Mouse (Mus musculus) mouse embryonic stem cell (cell line): ENCODE results near the gene Aadacl3.

Source experiments
- in situ Hi-C, 2 experiments: fragments of 300-500 bp; cut with MboI; formaldehyde crosslinking; loops; 1 replicate in 1 of 2; 3 replicates in 1 of 2; pipeline ENCODE4 v1.14.3; 2019 to 2020; ENCODE audit warnings: low sequenced_read_pairs in 2 of 2, low pct_unique_long_range_greater_than_20kb in 1 of 2, mixed read lengths in 1 of 2; ENCODE audit not compliant: unreplicated experiment in 1 of 2

The Aadacl3 gene

DNA sequence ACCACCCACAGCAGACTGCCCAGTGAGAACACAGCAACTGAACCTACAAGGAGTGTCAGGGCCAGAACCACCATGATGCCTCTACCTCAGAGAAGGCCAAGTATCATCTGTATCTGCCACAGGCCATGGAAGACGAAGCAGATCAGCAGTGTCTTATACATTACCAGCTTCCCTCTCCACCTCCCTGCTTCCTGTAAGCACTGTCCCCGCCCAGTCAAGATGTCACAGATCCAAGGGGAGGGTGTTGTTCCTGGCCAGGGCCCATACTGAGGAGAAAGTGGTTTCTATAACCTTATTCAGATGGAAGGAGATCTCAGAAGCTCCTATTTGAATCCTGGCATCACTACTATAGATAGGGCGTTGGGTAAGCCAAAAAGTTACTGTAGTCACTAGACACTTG is at the start of gene Aadacl3:
TSS of gene Aadacl3 (minus strand) at position 101 of the 400 bp plus-strand sequence.
- in situ Hi-C loops = no loop called here

DNA sequence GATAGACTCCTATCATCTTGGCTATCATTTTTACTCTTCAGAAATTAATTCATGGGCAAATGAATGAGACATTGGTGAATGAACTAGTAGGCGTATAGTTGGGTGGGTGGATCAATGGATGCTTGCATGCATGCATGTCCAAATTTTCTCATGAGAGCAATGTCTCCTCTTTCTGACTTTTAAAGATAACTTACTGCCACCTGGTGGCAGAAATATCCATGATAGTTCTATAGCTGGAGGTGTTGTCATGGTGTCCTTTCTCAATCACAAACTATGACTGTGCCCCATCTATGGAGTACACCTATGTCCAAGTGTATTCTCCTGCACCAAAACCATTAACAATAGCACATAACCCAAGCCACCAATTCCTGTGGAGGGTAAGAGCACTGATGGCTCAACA is 43.0 kb upstream of the Aadacl3 start:
- in situ Hi-C loops = no loop called here

DNA sequence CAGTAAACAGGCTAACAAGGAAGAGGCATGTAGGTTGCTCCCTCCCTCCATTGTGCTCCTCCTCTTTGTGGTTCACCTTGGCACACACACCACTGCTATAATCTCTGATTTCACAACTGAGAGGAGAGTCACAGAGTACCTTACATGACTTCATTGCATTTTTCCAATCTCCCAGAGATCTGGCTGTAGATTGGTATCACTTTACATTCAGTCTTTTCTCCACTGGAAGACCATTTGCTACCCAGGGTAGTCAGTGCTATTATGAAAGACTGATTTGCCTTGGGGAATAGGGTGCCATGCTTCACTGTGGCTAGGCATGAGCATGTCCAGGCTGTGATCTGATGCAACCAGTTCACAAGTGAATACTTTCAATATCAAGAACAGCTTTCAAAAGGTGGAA is 29.8 kb upstream of the Aadacl3 start:
- in situ Hi-C loops = no loop called here

DNA sequence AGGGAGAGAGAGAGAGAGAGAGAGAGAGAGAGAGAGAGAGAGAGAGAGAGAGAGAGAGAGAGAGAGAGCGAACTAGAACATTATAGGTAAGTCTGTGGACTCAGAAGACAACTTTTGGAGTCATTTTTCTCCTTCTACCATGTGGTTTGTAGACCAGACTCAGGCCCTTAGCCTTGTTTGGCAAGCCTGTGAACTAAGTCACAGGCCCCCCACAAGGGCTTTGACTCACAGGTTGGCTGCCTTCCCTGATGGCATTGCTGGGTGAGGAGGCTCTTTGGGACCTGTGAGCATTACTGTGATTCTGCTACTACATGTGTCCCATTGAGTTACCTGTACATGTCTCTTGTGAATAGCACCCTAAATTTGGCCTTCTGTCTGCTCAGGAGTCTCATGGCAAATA is 4.5 kb upstream of the Aadacl3 start:
- in situ Hi-C loops = no loop called here

DNA sequence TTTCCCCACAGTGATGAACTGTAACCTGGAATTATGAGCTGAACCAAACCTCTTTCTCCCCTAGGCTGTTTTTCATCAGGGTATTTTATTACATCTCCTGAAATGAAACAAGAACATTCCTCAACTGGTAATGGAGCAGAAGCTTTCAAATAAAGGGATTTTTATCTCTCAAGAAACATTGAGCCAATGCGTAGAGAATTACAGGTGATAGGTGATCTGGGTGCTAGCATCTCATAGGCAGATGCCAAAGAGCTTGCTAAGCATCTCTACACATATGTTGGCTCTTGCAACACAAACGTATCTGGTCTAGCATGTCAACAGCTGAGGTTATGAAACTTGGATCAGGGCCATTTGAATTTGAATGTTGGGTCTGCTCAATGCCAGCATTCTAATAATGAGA is 1.6 kb upstream of the Aadacl3 start:
- in situ Hi-C loops = no loop called here

DNA sequence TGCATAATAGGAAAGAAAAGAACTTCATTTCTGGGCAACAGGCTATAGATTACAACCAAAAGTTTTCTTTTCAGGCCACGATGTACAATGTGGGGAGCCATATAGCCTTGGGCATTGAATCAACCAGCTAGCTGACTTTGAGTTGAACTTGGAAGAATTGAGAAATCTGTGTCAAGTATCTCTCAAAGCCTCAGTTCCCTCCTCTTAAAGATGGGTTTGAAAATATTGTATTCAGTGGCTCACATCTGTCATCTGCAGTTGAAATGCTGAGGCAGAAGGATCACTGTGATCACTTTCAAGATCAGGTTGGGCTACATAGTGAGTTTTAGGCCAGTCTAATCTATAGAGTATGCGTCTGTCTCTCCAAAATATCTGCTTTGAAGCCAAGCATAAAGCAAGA is 10.3 kb downstream of the Aadacl3 start, which contains the start of gene Gm9944:
TSS of gene Gm9944 (minus strand) at position 101 of the 400 bp plus-strand sequence.
- in situ Hi-C loops = no loop called here

DNA sequence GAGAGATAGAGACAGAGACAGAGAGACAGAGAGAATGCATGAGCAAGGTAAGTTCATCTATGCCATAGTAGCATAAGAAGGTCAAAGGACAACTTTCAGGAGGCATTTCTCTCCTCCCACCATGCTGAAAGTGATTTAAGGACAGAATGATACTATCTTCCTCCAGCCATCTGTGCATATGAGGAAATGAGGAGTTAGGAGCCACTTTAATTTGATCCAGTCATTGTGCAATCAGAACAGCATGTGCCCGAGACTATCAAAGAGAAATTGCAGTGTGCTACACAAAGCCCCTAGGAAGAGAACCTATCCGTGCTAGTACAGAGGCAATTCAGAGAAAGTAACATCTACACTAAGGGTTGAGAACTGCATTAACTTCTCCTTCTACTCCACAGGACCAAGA is 15.0 kb downstream of the Aadacl3 start:
- in situ Hi-C loops = no loop called here

DNA sequence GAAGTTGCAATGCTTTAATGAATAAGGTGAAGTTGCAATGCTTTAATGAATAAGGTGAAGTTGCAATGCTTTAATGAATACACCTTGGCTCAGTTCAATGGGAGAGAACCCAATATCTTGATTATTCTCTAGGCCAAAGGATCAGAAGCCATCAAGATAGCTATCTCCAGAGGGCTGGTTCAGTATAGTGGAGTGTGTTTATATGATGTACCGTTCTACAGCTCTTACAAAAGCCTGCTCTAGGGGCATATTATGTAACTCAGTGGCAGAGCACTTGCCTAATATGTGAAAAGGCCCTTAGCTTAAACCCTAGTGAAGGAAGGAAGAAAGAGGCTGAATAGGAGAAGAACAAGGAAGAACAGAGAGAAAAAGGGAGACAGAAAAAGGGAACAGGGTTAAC is 22.0 kb downstream of the Aadacl3 start:
- in situ Hi-C loops = no loop called here

DNA sequence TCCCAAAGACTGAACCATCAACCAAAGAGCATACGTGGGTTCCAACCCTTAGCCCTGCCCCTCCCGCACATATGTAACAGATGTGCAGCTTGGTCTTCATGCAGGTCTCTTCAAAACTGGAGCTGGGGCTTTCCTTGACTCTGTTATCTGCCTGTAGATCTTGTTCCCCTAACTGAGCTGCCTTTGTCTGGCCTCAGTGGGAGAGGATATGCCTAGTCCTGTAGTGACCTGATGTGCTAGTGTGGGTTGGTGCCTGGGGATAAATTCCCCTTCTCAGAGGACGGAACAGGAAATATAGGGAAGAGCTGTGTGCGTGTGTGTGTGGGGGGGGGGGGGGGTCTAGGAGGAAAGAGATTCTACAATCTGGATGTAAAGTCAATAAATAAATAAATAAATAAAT is 22.5 kb downstream of the Aadacl3 start:
- in situ Hi-C loops = no loop called here

DNA sequence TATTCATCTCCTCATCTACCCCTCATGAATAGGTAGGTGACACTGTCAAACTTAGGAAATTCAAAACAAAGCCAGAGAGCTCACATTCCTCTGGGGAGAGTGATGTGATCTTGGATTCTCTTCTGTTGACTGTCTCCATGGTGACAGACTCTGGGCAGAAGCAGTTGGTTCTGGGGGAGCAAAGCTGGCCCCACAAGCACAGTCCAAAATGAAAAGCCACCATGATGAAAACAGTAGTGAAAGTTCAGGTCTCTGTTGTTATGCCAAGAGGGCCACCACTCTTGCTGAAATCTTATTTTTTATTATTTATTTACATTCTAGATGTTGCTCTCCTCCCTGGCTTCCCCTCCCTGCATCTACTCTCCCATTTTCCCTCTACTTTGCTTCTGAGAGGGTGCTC is 24.9 kb downstream of the Aadacl3 start, which contains the start of gene 1700012P22Rik:
TSS of gene 1700012P22Rik (minus strand) at position 101 of the 400 bp plus-strand sequence.
- in situ Hi-C loops = no loop called here

DNA sequence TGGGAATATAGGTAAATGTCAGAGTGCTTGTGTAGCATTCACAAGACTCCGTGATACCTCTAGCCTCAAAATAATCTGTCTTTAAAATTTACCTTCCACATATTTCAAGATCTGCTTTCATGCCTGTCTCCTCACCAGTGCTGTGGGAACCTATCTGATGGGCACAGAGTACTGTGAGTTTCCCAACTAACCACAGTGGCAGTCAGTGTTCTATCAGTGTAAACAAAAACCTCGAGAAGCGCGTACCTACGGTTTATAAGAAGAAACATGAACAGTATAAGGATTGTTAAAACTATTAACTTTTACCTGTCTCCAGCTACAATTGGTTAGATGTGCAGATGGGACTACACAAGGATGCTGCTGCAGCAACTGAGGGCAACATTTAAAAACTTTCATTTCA is 30.3 kb downstream of the Aadacl3 start:
- in situ Hi-C loops = no loop called here

DNA sequence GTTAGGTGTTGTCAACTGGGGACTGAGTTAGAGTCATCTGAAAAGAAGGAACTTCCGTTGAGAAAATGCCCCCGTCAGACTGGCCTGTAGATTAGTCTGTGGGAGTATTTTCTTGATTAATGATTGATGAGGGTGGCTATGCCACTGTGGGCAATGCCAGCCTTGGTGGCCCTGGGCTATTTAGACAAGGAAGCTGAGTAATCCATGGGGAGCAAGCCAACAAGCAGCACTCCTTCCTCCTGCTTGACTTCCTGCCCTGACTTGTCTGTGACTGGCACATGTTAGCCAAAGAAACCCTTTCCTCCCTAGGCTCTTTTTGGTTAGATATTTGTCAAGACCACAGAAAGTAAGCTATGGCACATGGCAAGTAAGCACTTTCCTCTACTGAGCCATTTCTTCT is 32.8 kb downstream of the Aadacl3 start:
- in situ Hi-C loops = no loop called here

DNA sequence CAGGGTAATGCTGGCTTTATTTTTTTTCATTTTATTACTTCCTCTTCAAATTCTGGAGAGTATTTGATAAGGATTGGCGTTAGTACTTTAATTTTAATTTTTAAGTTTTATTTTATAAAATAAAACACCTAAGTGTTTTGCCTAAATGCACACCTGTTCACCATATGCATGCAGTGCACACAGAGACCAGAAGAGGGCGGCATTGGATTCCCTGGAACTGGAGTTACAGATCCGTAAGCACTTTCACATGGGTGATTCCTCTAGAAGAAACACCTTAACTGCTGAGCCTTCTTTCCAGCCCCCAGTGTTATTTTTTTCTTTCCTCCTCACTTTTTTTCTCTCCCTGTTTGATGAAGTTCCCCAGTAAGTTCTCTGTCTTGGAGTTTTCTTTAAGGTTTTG is 34.7 kb downstream of the Aadacl3 start:
- in situ Hi-C loops = no loop called here

DNA sequence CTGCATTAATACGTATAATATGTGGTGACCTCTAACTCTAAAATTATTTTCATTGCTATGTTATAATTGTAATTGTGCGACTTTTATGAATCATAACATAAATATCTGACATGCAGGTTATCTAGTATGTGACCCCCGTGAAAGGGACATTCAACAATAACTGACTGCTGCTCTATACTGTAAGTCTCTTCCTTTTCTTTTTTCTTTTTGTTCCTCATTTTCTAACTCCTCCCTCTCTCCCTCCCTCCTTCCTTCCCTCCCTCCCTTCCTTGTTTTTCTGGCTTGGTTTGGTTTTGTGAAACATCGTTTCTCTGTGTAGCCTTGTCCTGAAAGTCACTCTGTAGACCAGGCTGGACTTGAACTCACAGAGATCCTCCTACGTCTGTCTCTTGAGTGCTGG is 39.0 kb downstream of the Aadacl3 start:
- in situ Hi-C loops = no loop called here

DNA sequence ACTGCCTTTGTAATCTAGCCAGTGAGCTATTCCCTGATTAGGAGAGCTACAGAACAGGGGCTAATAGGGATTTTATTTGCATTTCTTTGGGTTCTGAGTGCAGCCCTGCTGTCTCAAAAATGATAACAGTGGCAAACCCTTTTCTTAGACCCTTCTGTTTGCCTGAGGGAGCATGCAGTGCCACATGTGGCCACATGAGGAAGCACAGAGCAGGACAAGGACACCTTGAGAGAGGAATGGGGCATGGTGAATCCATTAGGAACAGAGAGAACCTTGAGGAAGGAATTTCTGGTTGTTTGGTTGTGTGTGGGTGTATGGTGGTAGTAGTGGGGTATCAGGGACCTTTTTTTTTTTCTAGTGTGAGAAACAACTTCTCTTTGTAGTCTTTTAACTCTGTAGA is 42.9 kb downstream of the Aadacl3 start:
- in situ Hi-C loops = no loop called here

DNA sequence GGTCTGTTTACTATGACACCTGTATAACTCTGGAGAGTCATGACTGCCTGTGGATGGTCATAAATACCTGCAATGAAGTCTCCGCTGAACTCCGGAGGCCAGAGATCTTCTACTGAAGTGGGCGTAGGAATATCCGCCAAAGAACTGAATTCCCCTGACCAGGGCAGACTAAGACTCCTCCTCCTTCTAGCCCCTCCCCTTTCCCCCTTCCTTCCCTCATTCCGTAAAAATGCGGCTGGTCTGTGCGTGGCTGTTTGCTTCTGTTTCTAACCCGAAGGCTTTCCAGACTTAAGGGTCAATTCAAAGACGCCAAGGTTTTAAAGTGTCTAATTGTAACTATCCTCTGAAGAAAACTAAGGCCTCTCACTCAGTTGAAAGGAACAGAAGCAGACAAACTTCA is 55.3 kb downstream of the Aadacl3 start, which contains the start of gene Pramef12:
TSS of gene Pramef12 (minus strand) at position 175 of the 400 bp plus-strand sequence.
- in situ Hi-C loops = no loop called here

DNA sequence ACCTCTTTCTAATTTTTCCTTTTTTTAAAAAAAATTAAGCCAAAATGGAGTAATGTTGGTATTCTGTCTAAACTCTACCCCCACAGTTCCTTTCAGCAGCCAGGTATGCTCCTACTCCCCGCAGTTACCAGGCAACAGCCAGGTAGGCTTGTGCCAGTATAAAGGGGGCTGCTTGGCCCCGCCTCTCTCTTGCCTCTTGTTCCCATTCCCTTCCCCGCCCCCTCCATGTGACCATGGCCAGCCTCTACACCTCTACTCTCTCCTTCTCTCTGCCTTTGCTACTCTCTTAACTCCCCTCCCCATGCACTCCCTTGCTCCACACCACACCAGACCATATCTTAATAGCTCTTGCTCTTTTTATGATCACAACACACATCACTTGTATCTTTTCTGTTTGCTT is 57.3 kb downstream of the Aadacl3 start:
- in situ Hi-C loops = no loop called here

DNA sequence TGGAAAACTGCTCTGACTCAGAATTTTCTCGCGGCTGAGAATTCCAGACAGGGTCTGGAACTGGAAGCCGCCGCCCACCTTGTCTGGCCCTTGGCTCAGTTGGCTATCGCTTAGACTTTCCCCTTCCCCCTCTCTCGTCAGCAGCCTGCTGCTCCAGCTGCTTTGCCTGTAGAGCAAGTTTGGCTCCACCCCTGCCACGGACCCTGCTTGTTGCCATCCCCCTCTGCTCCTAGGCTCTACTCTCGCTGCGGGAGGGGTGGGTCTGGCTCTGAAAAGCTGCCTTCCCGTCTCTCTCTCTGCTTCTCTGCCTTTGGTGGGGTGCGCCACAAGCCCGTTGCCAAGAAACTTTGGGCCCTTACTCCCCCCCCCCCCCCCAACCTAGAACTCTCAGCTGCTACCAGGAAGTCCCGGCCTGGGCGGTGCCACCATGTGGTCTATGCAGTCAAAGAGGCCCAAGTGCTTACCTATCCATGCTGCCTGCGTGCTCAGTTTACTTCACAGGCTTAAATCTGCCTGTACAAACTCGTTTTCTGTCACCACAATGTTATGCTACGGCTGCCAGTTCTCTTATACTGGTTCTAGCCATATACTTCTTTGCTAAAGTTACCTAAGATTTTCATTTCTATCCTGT is 59.0 kb downstream of the Aadacl3 start:
- in situ Hi-C loops = no loop called here
